Mouse (Mus musculus) T-helper 1 cell (primary cell): Measurements from ENCODE around the gene Teddm2.
"Not testable (repeated sequence)": the region's sequence is repeated elsewhere in the genome, so short reads cannot be mapped to it uniquely, and the experiment has no call there.

Experiments used
- in situ Hi-C: fragments of 300-600 bp; cut with MboI, MseI; formaldehyde crosslinking; loops from one replicate; pipeline ENCODE4 v1.15.1; 2025; ENCODE audit warnings: high pct_unique_total_duplicates

Teddm2 gene

DNA sequence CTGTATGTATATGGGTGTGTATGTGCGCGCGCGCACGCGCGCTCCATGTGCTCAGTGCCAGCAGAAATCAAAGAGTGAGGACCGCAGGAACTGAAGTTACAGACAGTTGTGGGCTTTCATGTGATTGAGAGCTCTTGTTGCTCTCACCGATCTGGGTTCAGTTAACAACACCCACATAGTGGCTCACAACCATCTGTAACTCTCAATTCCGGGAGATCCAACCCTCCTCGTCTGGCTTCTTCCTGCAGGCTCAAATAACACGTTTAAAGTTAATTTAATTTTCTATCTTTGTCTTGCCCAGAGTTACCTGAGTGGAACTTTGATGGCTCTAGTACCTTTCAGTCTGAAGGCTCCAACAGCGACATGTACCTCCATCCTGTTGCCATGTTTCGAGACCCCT, 4.2 kb upstream of the Teddm2 start:
- in situ Hi-C loops, result no loop called here

DNA sequence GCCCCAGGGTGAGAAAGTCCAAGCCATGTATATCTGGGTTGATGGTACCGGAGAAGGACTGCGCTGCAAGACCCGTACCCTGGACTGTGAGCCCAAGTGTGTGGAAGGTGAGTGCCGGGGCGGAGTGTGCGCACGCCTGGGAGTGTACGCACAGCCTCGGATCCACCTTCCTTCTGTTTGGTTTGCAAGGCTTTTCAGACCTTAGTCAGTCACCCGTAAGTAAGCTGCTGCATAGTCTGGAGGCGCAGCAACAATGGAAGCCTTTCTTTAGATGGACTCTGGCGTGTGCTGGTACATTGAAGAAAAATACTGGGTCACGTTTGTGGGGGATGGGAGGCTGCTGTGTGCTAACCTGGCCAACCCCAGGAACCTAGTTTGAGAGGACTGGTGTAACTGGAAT, 3.0 kb upstream of the Teddm2 start:
- in situ Hi-C loops, result no loop called here

- in situ Hi-C loops, result no loop called here
Measured at GRCm38 (mm10) chr1:153900860-153901730, 1.1 kb upstream of the Teddm2 start.

GRCm38 (mm10) chr1:153900381-153900780, 353 bp upstream of the Teddm2 start:
- in situ Hi-C loops, result no loop called here

DNA sequence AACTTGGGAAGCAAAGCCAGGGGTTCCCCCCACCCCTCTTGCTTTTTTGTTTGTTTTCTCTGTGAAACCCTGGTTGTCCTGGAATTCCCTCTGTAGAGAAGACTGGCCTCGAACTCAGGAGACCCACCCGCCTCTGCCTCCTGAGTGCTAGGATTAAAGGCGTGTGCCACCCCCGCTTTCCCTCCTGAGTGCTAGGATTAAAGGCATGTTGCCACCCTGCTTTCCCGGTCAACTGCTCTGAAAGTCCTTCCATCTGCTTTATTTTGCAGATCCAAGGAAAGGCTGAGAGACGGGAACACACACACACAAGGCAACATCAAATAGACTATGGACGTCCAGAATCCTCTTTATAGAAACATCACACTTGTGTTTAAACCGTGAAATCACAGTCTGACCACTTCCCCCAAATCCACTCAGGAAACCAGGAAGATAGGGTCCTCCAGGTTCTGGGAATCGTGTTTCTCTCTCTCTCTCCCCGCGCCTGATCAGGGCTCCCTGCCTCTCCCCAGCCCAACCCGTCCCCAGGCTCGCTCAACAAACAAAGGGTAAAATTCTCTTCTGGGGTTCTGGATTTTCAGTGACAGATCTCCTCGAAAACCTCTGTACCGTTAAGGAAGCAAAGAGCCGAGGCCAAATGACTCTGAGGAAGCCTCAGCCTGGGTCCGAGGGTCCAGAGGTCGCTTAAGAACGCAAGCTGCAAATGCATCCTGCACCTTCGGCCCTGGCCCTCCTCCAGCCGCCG, 868 bp downstream of the Teddm2 start:
- in situ Hi-C loops, result no loop called here

DNA sequence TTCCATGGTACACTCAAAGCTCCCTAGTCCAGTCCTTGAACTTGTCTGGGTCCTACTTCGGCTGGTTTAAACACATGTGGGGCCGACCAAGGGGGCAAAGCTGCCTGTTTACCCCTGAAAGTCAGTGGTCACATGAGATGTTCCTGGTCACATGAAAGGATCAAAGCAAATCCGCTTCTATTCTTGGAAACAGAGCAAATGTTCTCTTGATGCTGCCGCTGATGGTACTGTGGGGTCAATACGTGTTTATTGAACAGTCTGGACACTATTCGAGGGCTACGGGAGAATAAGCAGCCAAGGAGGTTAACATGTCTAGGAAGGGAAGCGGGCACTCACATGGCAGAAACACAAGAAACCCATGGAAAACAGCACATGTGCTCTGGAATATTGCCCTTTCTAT, 2.8 kb downstream of the Teddm2 start:
- in situ Hi-C loops, result no loop called here

DNA sequence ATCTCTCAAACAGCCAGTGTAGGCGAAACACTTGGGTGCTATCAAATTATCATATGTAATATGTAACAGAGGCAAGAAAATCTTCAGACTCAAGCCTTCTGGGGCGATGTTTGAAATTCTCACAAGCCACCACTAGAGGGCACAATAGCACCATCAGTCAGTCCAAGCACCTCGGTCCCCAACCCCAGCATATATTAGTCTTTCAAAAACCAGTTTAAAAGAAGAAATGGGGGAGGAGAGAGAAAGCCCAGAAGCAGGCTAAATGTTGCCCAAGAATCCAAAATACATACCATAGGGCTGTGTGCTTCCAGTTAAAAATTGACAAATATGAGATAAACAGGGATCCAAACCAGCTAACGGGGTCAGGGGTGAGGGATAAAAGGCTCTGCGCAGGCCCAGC, 5.0 kb downstream of the Teddm2 start:
- in situ Hi-C loops, result loop anchor here (5.0 kb wide), 2 partner anchors 227 to 282 kb away; no protein-coding TSS in a partner anchor

DNA sequence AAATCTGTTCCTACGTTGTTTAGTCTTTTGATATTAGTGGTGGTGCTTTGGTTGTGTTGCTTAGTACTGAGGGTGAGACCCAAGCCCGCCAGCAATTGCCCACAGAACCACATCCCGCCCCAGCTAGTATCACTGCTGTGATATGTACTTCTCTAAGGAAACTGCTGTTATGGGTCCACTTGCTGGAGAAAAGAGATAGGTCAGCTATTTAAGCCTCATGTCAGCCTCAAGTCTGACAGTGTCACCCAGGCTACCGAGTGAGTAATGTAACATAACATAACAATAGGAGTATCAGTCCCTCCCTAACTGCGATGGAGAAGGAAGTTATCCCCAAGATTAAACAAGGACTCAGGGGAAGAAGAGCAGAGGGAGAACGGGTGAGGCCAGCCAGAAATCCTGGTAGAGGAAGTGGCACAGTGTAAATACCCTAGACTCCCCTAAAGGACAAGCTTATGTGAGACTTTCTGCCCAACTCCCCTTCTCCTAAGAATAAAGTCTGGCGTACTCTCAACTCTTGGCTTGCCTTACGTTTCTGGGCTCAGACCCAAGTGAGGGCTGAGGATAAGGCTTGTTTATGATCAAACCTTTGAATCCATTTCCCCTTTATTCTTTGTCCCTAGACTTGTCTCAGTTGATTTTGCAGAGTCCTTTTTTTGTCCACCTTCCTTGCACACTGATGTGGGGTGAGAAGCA, 5.7 kb downstream of the Teddm2 start:
- in situ Hi-C loops, result loop anchor here (5.0 kb wide), 2 partner anchors 228 to 283 kb away; no protein-coding TSS in a partner anchor

DNA sequence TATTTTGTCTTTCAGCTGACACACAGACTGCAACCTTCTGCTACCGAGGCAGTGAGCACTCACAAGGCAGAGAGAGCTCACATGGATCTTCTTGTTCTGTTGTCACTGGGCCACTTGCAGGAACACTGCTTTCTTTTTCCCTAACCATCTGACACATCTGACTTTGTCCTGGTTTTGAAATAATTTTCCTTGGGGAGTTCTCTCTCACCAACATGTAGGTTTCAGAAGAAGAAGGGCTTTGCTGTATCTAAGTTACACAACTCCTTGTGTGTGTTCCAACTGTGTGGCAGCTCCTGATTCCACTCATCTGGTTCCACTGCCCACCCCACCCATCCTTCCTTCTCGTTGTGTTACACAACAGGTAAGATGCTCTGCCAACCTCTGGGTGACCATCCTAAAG, 6.3 kb downstream of the Teddm2 start:
- in situ Hi-C loops, result loop anchor here (5.0 kb wide), 2 partner anchors 229 to 284 kb away; no protein-coding TSS in a partner anchor

DNA sequence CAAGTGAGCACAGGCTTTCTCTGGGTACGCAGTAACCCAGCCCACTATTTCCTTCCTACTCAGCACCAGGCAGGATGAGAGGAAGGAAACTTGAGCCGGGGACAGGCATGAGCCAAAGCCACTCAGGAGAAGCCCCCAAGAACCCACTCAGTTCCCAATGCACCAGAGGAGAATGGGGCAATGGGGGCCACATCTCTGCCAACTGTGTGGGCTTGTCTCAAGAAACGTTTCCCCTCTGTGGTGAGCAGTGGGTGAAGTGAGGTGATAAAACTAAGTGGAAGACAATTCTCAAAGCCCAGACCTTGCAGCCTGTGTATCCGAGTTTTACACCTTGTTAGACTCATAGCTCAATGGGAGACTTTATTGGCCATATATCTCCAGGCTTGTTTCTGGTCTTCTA, 8.6 kb downstream of the Teddm2 start, which contains the start of gene Teddm1a:
TSS of gene Teddm1a (plus strand) at position 301 of the 400 bp plus-strand sequence.
- in situ Hi-C loops, result loop anchor here (5.0 kb wide), 2 partner anchors 231 to 286 kb away; no protein-coding TSS in a partner anchor

DNA sequence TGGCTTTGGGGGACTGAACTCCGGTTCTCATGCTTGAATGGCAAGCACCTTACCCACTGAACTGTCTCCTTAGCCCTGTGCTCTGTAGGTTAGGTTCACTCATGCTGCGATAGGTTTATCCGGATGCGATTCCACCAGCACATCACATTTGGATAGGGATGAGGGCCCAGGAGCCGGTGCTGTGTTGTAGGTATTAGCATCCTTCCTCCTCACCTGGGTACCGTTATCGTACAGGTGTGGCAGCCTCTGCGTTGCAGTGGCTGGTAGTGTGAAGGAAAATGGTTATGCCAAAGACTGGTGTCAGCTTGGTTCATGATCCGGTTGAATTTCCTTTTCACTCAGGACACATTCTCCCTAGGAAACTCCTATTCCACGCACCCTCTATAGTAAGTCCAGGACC, 9.9 kb downstream of the Teddm2 start:
- in situ Hi-C loops, result loop anchor here (5.0 kb wide), 2 partner anchors 232 to 287 kb away; no protein-coding TSS in a partner anchor

DNA sequence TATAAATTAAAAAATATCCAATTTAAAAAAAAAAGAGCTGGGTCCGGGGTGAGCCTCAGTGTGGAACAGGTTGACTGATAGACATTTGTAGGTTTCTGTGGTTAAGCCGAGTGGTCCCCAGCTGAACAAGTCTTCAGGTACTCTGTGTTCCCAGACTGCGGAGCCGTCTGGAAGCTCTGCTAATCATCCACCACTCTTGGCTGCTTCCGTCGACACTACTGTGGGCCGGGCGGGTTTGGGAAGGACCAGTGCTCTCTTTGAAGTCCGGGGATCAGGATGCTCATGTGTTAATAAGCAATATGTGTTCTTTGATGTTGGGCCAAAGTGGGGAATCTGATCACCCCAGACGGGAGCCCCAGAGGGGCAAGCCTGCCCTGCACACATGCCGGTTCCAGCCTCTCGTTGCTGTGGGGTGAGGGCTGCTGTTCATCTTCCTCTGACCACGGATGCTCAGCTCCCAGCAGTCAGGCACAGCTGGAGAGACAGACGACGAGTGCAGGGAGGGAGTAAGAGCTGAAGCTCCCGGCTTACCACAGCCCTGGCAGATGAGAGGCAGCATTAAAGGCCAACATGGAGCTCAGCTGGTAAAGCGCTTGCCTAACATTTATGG, 13.9 kb downstream of the Teddm2 start:
- in situ Hi-C loops, result no loop called here

DNA sequence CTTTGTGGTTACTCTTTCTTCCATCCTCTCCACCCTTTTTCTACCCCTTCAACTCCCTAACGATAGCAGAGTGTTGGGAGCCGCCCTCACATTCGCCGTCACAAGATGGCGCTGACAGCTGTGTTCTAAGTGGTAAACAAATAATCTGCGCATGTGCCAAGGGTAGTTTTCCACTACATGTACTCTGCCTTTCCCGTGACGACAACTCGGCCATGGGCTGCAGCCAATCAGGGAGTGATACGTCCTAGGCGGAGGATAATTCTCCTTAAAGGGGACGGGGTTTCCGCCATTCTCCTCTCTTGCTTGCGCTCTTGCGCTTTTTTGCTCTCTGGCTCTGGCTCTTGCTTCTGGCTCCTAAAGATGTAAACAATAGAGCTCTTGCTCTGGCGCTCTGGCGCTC, 19.6 kb downstream of the Teddm2 start:
- in situ Hi-C loops, result not testable (repeated sequence)

DNA sequence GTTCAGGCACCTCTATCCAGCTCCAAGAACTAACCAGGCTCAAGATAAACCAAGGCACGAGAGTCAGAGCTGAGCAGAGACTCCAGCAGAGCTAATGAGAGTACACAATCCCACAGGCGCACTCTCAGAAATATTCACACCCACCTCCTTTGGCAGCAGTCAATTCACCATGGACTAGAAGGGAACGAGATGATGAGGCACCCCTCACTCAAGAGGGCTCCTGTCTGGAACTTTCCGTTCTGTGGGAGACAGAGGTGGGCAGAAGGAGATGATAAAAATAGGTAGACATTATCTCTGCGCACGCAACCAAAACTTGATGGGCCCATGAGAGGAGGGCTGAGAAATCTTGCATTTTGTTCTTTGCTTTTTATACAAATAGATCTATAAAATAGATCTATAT, 26.0 kb downstream of the Teddm2 start, which contains the start of gene Teddm1b:
TSS of gene Teddm1b (plus strand) at position 301 of the 400 bp plus-strand sequence.
- in situ Hi-C loops, result no loop called here

DNA sequence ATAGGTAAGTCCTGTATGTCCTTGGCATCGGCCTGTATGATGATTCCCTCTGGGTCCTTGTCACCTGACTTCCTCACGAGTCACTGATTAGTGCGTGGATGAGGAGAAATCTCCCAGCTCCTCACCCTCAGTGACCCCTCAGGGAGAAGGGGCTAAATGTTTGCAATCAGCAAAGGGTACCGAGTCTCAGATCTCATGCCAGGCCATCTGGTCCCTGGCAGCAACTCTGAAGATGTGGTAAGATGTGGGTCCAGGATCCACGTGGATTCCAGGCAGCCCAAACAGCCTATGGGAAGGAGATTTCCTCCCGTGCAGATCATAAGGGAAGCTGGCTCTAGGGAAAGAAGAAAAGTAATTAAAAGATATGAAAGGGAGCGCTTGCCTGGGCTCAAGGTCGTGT, 44.1 kb downstream of the Teddm2 start:
- in situ Hi-C loops, result no loop called here

DNA sequence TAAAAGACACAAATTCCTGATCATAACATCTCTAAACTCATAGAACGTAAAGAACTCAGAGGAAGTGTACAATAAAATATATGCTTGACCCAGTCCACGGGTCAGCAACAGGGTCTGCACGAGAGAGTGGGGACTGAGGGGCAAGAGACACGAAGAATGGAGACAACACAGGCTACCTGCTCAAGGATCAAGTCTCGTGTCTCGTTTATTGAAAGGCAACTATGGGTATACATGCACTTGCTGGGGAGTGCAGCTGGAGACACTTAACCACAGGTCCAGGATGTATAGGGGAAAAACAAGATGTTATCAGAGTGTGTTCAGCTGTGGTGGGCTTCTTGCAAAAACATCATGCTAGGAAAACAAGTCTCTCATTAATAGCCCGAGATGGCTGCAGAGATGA, 47.3 kb downstream of the Teddm2 start:
- in situ Hi-C loops, result not testable (repeated sequence)

- in situ Hi-C loops, result loop anchor here (5.0 kb wide), 1 partner anchor 290 kb away; no protein-coding TSS in a partner anchor
Measured at GRCm38 (mm10) chr1:153846867-153847266, 53.2 kb downstream of the Teddm2 start.

GRCm38 (mm10) chr1:153846420-153846819, 53.6 kb downstream of the Teddm2 start:
- in situ Hi-C loops, result loop anchor here (5.0 kb wide), 1 partner anchor 289 kb away; no protein-coding TSS in a partner anchor

DNA sequence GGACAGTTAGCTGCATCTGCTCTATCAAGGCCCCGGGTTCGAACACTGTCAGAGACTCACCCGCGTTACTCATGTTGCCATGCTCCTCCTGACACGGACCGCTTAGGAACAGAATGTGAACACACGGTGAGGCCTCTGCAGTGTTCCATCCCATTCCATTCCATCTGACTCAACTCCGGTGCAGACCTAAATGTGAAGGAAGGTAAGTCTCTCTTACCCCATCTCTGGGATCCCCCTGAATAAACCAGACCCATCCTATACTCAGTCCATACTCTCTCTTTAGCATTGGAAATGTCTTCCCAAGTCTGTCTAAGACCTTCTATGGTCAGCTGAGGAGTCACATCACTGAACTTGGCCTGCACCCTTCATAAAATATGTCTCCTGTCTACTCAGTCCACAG, 56.0 kb downstream of the Teddm2 start, which contains the start of gene Rgsl1:
TSS of gene Rgsl1 (minus strand) at position 101 of the 400 bp plus-strand sequence.
- in situ Hi-C loops, result no loop called here

GRCm38 (mm10) chr1:153842121-153842740, 57.8 kb downstream of the Teddm2 start:
- in situ Hi-C loops, result no loop called here

DNA sequence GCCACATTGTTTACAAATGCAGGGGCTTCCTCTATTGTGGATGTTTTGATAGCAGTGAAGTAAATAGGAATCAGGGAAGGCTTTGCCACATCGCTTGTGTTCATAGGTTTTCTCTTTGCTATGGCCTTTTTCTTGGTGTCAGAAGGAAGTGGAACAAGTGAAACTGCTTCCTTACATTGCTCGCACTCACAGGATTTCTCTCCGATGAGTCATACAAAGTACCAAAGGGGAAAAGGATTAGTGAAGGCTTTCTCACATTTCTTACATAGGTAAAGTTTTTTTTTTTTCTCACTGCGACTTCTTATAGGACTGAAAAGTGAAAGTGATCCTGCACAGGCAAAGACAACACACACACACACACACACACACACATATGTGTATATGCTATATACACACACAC, 64.0 kb downstream of the Teddm2 start:
- in situ Hi-C loops, result no loop called here
